Mouse (Mus musculus): Measurements from ENCODE around the gene Tgoln1. TPM values are rescaled to one million over a fixed set of nuclear protein-coding genes. Genes with fewer than 3 reads are reported as not detected.

Gene Tgoln1
- total RNA-seq, 2 experiments from 2014 or later: 21.8 to 22.1 TPM

- no peak for DNase-seq
- intact Hi-C loops (cut with DNase I): loop anchor here (5.0 to 10.0 kb wide), 2 partner anchors 36 to 593 kb away; partner anchors contain the start of gene Dnah6
Measured at GRCm38 (mm10) chr6:72631700-72632099, 14.9 kb upstream of the Tgoln1 start.

DNA sequence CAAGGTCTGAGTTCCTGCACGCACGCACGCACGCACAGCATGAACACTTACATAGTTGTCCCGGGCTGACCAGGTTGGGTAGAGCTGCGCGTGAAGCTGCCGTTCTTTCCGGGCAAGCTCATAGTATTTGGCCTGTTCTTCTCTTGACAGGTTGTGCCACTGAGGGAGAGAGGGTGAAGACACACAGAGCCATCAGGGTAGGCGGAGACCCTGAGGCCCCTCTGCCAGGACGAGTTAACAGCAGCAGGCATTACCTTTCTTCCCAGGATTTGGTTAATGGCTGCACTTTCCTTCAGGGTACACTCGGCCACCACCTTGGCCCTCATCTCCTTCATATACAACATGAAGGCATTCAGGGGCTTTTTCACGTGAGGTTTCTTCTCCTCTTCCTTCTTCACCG is 14.2 kb upstream of the Tgoln1 start:
- intact Hi-C loops (cut with DNase I): loop anchor here (5.0 to 10.0 kb wide), 2 partner anchors 36 to 594 kb away; partner anchors contain the start of gene Dnah6

GRCm38 (mm10) chr6:72630370-72630769 is 13.6 kb upstream of the Tgoln1 start:
- intact Hi-C loops (cut with DNase I): loop anchor here (5.0 to 10.0 kb wide), 2 partner anchors 37 to 594 kb away; partner anchors contain the start of gene Dnah6
- DNase-seq: no peak

More for the DNA sequence above, 14.2 kb upstream of the Tgoln1 start:
- DNase-seq: no peak

- DNase-seq: no peak
Measured at GRCm38 (mm10) chr6:72627276-72627675, 10.5 kb upstream of the Tgoln1 start.

DNA sequence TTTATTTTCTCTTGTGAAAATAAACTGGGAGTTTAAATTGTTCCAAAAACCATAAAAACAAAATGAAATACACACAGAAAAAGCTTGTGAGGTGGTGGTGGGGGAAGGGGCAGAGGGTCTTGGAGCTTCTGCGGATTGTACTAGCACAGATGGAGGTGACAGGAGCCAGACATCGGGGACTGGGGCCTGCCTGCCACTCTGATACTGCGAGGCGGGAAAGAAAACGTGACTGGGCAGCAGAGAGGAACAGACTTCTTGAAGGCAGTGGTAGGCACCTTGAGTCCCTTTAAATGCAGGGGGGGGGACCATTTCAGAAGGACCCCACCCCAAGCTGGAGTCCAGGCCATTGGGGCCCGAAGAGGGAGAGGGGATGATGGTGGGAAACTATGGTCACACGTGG is 9.6 kb upstream of the Tgoln1 start:
- intact Hi-C loops (cut with DNase I): no loop called here
- no peak for DNase-seq

More at GRCm38 (mm10) chr6:72627276-72627675, 10.5 kb upstream of the Tgoln1 start:
- intact Hi-C loops (cut with DNase I): no loop called here

- peak; percentile 34 to 39 for DNase-seq
- intact Hi-C loops (cut with DNase I): no loop called here
Measured at GRCm38 (mm10) chr6:72623661-72624402, 7.0 kb upstream of the Tgoln1 start.

- intact Hi-C loops (cut with DNase I): no loop called here
- no peak for DNase-seq
Measured at GRCm38 (mm10) chr6:72622917-72623316, 6.1 kb upstream of the Tgoln1 start.

DNA sequence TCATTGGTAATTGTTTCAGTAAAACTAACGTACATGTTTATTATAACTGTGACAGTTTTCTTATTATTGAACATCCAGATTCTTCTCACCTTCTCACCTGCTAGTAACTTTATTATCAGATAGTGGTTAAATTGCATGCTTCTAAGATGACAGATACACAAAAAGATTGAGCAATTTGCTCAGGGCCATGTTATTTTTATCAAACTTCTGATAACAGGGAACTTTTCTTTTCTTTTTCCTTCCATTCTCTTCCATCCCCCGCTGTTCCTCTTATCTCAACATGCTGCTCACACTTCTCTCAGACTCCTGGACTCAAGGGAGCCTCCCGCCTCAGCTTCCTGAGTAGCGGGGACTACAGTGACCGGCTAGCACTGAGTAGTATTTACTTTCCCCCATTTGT is 4.1 kb upstream of the Tgoln1 start:
- intact Hi-C loops (cut with DNase I): no loop called here
- no peak for DNase-seq

DNA sequence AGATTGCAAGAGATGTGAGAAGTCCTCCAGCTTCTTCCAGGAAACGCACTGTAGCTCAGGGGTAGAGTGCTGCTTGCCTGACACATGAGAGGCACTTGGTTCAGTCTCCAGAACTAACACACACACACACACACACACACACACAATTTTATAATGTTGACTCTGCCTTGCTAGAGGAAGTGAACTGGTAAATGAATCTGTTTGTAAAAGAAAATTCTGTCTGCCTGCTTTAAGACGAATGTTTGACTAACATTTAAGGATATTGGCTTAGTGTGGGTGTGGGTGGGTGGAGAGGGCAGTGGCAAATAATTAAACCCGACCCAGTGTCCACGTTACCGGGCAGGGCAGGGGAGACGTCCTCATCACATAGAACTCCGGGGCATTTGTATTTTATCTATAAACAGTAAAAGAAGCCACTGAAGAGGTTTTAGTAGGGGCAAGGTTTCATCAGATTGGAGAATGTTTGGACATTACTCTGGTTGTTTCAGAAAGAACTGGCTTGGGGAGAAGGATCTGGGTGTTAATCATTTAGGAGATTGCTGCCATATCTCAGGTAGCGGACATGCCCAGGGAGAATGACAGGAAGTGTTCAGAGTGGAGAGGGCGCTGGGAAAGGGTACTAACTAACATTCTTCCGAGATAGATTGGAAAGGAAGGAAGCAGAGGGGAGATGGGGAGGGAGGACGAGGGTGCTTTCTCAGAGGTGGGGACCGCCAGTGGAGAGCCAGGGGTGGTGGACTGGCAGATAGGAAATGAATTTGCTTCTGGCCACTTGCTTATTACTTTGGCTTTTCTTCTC is 3.1 kb upstream of the Tgoln1 start:
- intact Hi-C loops (cut with DNase I): no loop called here

DNA sequence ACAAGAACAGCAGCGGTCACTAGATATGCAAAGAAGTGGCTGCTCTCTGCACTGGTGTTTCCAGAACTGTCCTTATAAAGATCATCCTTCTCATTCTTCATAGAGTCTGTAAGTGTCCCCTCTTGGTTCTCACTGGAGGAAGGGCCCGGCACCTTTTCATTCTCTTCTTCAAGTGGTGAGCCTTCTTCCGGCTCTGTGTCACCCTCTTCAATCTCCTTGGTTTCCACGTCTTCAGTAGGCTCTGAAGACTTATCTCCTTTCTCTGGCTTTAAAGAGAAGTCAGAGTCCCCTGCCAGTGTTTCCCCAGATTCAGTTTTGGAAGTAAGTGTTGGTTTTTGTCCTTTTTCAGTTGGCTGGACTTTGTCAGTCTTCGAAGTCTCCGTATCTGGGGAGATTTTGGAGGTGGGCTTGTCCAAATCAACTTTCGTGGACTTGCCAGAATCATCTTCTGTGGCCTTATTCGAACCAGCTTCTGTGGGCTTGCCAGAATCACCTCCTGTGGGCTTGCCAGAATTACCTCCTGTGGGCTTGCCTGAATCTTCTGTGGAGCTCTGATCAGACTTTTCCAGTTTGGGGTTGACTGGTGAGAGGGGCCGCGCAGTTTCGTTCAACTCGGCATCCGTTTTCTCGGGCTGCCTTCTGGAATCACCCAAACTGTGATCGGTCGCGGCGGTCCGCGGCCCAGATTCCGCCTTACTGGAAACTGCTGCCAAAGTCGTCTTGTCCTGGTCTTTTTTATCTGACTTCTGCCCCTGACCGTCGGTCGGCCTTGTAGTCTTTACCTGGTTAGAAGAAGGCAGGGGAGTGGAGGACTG is 1.0 kb downstream of the Tgoln1 start:
- DNase-seq: no peak
- intact Hi-C loops (cut with DNase I): no loop called here

More for the DNA sequence above, 3.1 kb upstream of the Tgoln1 start:
- no peak for DNase-seq

DNA sequence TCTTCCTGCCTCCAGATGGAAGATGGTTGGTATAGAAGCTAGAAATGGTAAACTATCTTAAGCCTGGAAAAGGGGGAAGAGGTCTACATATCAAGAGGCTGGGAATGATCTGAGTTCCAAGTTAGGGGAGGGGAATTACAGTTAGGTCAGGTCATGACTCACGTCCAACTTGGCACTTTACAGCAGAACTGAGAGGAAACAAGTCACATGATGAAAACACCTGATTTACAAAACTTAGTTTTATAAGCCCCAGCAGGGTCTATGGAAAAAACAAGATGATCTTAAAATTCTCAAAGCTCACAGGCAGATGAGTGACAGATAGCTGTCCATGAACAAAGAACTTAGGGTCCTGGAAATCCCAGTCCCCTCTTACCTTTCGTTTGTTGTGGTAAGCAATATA is 1.6 kb downstream of the Tgoln1 start:
- intact Hi-C loops (cut with DNase I): no loop called here
- DNase-seq: no peak

GRCm38 (mm10) chr6:72610261-72610660 is 6.5 kb downstream of the Tgoln1 start:
- intact Hi-C loops (cut with DNase I): no loop called here
- DNase-seq: no peak

GRCm38 (mm10) chr6:72608662-72609184 is 8.1 kb downstream of the Tgoln1 start:
- DNase-seq: no peak
- intact Hi-C loops (cut with DNase I): no loop called here

DNA sequence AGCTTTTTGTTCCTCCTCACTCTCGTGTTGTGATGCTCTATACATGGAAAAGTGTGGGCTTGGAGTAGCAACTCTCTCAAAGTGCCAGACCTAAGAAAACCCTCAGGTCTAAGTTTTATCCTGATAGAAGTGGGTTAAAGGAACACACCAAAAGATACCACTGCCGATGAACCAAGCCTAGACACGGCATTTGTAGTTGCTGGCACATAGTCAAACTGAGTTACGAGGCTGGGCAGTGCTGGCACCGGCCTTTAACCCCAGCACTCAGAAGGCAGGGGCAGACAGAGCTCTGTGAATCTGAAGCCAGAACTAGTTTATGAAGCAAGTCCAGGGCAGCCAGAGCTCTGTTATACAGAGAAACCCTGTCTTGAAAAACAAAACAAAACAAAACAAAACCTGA is 9.1 kb downstream of the Tgoln1 start:
- intact Hi-C loops (cut with DNase I): no loop called here
- no peak for DNase-seq

- DNase-seq: no peak
- intact Hi-C loops (cut with DNase I): no loop called here
Measured at GRCm38 (mm10) chr6:72607060-72607459, 9.7 kb downstream of the Tgoln1 start.

DNA sequence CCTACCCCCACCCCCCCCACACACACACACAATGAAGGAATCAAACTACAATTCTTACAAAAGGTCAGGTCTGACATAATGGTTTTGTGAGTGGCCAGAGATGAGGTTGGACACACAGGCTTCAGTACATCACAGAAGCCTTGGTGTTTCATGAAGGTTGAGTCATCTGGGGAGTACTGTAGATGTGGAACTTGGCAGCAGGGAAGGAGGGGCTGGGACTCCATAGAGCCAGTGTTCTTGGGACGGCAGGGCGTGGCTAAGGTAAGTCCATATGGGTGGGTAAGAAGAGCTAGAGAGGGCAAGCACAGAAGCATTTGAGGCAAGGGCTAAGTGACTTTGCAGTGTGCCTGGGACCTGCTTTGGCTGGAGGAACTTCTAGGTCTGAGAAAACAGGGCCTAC is 12.7 kb downstream of the Tgoln1 start:
- intact Hi-C loops (cut with DNase I): no loop called here

GRCm38 (mm10) chr6:72601732-72602131 is 15.1 kb downstream of the Tgoln1 start:
- intact Hi-C loops (cut with DNase I): no loop called here
- peak; percentile 71 to 74 for DNase-seq

More for the DNA sequence above, 12.7 kb downstream of the Tgoln1 start:
- no peak for DNase-seq

DNA sequence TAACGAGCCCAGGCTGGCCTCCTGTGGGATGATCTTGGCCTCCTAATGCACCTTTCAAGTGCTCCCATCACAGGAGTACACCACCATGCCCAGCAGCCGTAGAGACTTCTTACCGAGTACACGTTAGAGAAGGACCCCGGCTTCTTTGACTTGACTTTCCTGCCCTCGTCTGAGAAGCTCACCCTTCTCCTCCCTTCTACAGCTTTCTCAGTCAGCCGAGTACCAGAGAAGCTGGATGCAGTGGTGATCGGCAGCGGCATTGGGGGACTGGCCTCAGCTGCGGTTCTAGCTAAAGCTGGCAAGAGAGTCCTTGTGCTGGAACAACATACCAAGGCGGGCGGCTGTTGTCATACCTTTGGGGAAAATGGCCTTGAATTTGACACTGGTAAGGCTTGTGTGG is 16.0 kb downstream of the Tgoln1 start:
- DNase-seq: no peak
- intact Hi-C loops (cut with DNase I): no loop called here

DNA sequence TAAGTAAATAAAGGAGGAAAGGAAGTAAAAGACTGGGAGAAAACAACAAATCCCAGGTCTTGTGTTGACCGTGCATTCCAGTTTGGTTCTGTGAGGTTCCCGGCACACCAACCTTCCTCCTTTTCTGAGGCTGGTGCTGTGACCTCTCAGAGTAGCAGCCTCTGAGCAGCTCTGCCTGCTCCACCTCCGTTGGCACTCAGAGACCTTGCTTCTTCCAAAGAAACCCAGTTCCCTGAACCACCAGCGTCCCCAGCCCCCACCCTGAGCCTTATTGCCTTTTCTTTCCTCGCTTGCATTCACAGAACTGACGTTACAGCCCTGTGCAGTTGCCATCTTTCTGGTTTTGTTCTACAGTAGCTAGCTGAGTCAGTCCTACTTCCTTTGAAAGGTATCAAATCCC is 16.6 kb downstream of the Tgoln1 start:
- intact Hi-C loops (cut with DNase I): no loop called here
- no peak for DNase-seq

DNA sequence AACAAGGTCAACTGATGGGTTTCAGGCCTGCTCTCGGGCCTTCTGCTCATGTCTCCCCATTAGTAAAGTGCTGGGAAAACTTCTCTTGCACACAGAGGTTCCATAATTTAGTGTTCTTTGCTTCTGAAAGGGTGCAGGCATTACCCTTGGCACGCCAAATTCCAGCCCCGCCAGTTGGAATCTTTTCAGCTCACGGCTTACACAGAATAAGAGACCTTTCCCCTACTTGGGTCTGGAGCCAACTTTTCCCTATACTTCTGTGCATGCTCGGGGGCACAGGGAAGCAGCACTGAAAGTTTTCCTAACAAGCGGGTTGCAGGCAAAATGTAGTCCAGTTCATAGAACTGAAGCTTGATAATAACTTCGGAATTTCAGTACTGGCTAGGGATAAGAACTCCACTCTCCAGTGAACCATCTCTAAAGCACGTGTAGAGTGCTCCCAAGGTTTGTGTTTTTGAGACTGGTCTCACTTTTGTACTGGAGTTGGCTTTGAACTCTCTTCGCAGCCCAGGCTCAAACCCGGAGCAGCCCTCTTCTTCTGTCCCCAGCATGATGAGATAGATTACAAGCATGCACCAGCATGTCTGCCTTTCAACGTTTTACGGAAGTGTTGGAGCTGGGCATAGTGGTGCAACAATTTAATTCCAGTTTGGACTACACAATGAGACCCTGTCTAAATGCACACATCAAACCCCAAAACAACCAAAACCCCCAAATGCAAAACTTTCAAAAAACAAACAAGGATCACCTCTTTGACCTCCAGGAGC is 17.8 kb downstream of the Tgoln1 start:
- peak in 1 of 2 experiments; percentile 25 for DNase-seq
- intact Hi-C loops (cut with DNase I): no loop called here

Measured in gastrocnemius, postnatal 36 days (tissue).